Mouse (Mus musculus) thymus, adult 2 months (tissue): ENCODE measurements around the gene Ndufaf3.

Source experiments
- CTCF ChIP-seq: fragments of 200-500 bp; IDR thresholded peaks from 2 replicates; pipeline ENCODE4 v1.5.1; 2012; ENCODE audit warnings: mild to moderate bottlenecking, control low read depth, low read length, moderate library complexity, borderline replicate concordance; ENCODE audit not compliant: control insufficient read depth, poor library complexity, insufficient read depth; ENCODE audit errors: extremely low read depth
- POLR2A ChIP-seq: fragments of 200-500 bp; IDR thresholded peaks from 2 replicates; pipeline ENCODE4 v1.6.1; 2012; ENCODE audit warnings: mild to moderate bottlenecking, low read length, control low read depth, moderate library complexity; ENCODE audit not compliant: control insufficient read depth, poor library complexity, insufficient read depth; ENCODE audit errors: extremely low read depth

DNA sequence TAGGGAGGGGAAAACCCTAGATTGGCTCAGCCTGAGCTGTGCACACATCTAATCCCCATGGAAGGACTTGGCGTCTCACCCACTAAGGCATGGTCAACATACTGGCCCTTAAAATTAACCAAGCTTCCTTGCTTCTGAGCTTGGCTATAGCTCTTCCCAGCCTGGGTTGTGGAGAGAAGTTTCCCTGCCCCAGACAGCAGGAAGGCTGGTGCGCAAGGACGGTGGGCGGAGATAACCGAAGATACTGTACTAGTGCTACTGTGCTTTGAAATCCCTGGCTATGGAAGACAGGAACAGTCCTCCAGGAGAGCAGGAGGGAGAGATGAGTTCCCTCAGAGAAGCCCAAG lies 12.1 kb upstream of the Ndufaf3 start:
- TF ChIP-seq CTCF (no peak), POLR2A (no peak)
